Mouse (Mus musculus) thymus, postnatal 0 days (tissue): ENCODE data around the gene Tmem170. TPM values are rescaled to one million over a fixed set of nuclear protein-coding genes. Genes with fewer than 3 reads are reported as not detected.

Experiments used
- DNase-seq: peaks from one replicate; pipeline ENCODE4 v3.0.0-alpha.2; 2015; ENCODE audit warnings: low spot score
- polyA plus RNA-seq: library from polyadenylated mRNA; unstranded; fragments of >200 nt; fragmentation: Nextera tagmentation; extraction: Ambion mirVana; gene quantifications from 2 replicates; pipeline ENCODE4 v1.2.1, GENCODE M21; 2015

Gene Tmem170
- polyA plus RNA-seq, 1 experiment from 2014 or later = 6.1 TPM

DNA sequence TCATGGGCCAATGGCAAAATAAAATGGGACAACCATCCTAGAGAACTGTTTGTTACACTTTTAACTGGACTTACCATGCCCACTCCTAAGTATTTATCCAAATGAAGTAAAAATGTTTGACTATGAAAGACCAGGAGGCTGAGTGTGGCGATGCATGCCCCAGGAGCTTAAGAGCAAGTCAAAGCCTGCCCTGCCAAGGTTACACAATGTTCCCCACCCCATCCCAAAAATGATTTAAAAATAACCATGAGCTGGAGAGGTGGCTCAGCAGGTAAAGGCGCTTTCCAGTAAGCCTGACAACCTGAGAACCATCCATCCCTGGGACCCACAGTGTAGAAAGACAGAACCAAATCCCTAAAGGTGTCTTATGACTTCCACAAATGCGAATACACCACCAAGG, 58.0 kb downstream of the Tmem170 start:
- DNase-seq = no peak

DNA sequence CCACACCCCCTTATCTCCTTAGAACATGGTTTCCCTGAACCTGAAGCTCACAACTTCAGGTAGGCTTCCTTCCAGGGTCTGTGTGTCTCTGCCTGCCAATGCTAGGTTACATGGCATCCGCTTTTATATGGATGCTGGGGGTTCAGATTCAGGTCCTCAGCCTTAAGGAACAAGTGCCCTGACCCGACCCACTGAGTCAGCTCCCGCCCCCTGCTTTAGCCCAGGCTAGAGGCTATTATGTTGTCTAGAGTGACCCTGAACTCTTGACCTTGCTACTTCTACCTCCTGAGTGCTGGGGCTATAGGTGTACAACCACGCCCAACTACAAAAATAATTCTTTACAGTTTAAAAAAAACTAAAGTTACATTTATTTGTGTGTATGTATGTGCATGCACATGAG, 61.5 kb downstream of the Tmem170 start:
- DNase-seq = no peak

DNA sequence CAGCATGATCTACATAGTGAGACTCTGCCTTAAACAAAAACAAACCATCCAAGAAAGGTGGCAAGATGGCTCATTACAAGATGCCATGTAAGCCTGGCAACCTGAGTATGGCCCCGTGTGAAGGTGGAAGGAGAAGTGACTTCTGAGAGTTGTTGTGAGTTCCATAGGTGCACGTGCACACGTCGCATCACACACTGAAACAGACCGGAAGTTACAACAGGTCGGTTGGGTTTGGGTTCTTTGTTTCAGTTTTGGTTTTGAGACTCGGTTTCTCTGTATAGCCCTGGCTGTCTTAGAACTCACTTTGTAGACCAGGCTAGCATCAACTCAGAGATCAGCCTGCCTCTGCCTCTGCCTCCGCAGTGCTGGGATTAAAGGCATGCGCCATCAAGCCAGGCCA, 62.7 kb downstream of the Tmem170 start:
- DNase-seq = no peak

Other genes starting within 250 kb of the Tmem170 start
- gene Ldhd, start 246.4 kb downstream of the Tmem170 start, polyA plus RNA-seq = 3.8 and 3.9 TPM in 2 replicates
- gene Zfp1, start 233.3 kb downstream of the Tmem170 start, polyA plus RNA-seq = 23.6 and 29.7 TPM in 2 replicates
- gene Ctrb1, start 185.7 kb downstream of the Tmem170 start, polyA plus RNA-seq = 1.1 TPM in 2 replicates
- gene Bcar1, start 132.9 kb downstream of the Tmem170 start, polyA plus RNA-seq = 4.1 TPM in 2 replicates
- gene Cfdp1, start 22.5 kb downstream of the Tmem170 start, polyA plus RNA-seq = 105 and 119 TPM in 2 replicates
- 0.09 and 0.27 TPM in 2 replicates for gene Chst5, start 33.7 kb upstream of the Tmem170 start, polyA plus RNA-seq
- 1.5 and 2.2 TPM in 2 replicates for gene Tmem231, start 57.1 kb upstream of the Tmem170 start, polyA plus RNA-seq
- gene Gabarapl2, start 64.0 kb upstream of the Tmem170 start, polyA plus RNA-seq = 278 and 281 TPM in 2 replicates
- 4.6 and 5.4 TPM in 2 replicates for gene Adat1, start 115.6 kb upstream of the Tmem170 start, polyA plus RNA-seq
- gene Kars, start 134.6 kb upstream of the Tmem170 start, polyA plus RNA-seq = 169 and 186 TPM in 2 replicates
- 12.8 and 16.8 TPM in 2 replicates for gene Terf2ip, start 134.6 kb upstream of the Tmem170 start, polyA plus RNA-seq
- 0.23 and 0.53 TPM in 2 replicates for gene Gm6793, start 138.3 kb upstream of the Tmem170 start, polyA plus RNA-seq